Mouse (Mus musculus): ENCODE data around the gene Dnah14.

Gene Dnah14

DNA sequence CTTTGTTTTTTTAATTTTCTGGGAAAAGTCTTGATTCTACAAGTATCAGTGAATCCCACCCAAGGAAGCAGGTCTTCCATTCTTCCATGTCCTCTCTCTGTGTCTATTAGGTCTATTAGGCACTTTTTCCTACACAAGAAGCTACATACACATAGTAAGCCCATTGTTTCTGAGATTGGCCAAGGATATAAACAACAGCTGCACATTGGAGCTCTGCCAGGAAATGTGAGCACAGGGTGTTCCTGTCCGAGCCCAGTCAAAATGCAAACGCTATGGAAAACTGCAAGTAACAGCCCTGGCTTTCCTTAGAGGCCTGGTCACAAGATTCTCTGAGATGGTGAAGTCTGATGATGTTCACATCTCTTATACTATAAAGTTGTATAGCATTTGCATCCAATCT, 217.2 kb downstream of the Dnah14 start:
- no peak for DNase-seq

DNA sequence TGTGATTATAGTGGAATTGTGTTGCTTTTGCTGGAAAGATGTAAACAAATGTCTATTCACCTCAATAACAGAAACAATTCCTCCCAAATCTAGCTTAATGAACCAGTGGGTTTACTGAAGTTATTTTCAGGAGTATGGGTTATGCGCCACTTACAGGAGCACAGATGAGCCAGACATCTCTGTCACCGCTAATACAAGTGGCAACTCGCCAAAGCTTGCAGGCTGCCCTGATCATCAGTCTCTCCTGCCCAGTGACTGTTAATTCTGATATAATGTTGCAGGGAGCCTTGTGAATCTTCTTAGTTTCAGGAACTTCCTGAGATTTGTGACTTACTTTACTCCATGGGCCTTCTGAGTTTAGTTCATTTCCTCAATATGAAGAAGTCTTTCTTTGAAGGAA, 223.6 kb downstream of the Dnah14 start:
- DNase-seq: no peak

DNA sequence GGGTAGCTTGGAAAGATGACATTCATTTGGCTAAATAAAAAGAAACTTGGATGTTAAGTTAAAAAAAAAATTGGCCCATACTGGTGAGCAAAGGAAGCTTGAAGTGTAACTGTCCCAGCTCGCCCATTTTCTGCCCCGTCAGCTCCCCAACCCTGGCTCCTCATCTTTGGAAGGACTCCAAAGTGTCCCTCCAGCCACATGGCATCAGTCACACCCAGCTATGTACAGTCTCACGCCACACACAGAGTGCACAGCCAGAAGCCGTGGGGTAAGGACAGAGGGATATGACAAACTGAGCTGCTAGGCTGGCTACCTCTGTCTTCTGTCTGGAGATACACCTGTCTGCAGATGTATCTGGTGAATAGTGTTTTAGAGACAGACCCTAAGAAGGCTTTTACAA, 224.3 kb downstream of the Dnah14 start:
- DNase-seq: no peak

DNA sequence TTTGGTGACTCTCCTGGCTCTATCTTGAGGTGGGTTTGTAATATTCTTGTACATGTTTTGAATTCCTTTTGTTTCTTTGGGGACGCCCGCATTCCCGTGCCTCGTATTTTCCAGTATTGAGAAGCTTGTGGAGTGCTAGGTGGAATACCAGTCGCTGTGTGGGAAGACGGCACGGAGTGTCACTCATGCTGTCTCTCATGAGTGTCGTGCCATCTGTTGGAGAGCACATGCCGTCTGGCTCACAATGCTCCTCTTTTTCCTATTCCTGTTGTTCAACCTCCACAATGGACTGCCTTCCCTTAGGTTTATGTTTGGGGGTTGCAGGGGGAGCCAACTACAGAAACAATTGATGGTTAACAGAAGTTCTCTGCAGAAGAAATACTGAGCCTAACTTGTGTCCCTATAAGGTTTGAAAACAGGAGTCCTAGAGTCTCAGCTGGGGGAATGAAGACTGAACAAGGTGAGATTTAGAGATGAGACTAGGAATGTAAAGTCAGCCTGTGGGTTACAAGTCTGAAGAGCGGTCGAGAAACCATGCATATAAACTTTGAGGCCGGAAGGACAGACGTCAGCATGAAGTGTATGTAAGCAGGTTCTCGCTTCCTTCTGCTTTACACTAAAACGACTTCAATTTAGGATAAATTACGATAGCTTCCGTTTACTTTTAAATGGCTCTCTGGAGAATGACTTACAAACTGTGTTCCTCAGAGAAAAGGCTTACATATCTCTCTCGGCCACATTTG, 235.3 kb downstream of the Dnah14 start:
- DNase-seq: no peak

DNA sequence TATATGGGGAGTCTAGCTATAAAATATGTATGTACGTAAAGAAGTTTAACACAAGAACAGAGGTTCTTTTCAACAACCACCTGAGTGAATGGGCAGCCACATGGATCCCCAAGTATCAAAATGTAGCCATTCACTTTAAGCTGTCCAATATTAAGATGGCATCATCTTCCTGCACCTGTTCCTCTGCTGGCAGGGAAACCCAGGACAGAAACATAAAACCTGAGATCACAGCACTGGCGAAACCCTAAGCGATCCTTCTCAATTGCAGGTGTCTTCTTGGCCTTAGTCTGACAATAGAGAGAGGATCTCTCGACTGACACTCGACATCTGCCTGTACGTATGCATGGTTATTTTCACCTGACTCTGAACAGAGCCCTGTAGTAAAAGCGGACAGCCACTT, 250.4 kb downstream of the Dnah14 start:
- no peak for DNase-seq

DNA sequence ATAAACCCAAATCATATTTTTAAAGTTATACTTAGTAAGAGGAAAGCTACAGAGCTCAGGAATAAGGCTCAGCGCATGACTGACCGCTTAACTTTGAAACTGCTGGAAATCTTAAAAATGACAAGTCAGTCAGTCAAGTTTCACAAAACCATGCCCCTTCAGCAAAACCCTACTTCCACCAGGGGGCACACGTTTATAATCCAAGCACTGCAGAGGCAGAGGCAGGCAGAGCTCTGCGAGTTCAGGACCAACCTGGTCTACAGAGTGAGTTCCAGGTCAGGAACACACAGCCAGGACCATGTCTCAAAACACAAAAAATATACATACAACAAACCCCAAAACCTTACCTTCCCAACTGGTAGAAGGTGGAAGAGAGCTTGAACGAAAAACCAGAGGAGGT, 252.0 kb downstream of the Dnah14 start:
- peak; percentile 33 to 68 for DNase-seq

DNA sequence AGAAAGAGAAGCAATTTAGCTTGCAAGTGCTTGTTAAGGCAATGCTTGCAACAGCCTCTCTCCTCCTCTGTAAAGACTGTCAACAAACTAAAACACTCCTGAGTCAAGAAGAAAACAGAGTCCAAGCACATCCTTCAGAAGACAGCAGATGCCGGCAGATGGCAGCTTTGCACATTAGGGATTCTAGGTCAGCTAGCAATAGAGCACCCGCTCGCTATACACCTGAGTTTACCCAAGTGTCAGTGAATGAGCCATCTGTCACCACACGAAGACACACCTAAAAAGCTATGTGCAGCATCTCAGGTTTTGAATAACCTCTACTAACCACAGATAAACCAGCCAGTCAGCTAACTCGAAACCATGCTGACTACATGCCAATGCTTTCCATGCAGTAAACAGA, 256.4 kb downstream of the Dnah14 start:
- DNase-seq: no peak

DNA sequence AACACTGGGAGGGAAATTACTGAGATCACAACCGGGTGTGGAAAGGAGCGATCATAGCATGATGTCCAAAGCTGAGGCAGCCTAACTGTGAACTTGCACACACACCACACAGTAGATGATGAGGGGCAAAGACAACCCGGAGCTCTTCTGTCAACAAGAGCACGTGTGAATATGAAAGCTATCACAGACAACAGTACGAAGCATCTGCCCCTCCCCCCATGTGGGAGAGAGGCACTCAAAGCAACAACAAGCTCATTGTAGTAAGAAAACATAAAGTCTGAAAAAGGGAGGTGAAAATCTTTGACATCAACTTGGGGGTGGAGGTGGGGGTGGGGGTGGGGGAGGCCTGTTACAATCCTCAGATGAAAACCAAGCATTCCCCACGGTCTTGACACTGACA, 256.8 kb downstream of the Dnah14 start:
- no peak for DNase-seq

DNA sequence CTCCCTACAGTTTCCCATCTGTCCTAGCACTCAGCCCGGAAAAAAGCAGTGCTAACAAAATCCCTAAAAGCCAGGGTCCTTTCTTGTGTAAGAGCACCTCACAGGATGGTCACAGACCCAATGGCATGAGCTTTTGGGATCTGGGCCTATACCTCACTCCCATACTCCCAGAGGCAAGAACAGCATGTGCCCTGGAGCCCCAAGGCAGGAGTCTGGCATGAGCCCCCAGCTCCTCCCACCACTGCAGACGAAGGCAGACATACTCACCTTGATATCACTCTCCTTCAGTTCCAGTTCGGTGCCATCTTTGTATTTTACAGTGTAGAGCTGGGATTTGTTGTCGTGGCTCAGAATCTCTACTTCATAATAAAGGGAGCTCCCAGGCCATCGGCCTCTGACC, 261.8 kb downstream of the Dnah14 start:
- DNase-seq: no peak

DNA sequence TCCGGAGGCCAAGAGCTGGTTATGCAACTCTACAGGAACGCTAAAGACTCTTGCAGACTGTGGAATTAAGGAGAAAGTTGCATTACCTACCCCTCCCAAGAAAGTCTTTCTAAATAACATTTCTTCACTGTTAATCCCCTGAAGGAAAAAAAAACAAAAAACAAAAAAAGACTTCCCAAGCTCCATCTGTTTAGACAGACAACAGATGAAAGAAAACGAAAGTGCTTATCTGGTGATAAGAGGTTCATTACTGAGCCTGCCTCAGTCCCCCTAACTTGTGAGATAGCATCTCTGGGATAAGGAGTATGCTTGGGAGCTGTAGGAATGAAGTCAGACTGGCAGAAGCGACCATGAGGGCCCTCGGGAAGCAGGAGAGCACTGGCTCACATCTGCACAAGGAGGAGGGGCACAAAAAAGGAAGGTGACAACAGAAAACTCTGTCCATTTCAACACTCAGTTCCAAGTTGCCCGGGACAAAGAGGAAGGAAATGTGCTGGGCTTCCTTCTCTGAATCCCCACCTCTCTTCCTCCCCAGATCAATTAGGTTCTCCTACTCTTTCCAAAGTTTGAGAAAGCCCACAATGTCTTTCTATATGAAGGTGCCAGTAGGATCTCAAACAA, 263.5 kb downstream of the Dnah14 start:
- no peak for DNase-seq

DNA sequence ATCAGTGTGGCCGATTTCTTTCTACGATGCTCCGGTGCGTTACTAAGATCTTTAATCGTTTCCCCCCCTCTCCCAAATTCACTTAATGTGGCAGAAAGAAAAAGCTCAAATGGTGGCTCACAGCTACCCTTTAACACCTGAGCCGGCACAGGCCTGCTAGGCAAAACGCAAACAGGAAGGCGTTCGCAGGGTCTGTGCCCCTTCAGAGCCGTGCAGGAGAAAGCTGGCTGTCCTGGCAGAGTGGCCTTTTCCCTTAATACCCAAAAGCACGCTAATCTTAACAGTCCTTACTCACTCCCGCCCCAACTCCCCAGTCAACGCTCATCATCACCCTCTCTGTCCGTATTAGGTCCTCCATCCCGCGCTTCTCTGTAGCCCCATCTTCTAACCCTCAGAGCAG, 265.0 kb downstream of the Dnah14 start:
- DNase-seq: peak in 1 of 2 experiments; percentile 32

DNA sequence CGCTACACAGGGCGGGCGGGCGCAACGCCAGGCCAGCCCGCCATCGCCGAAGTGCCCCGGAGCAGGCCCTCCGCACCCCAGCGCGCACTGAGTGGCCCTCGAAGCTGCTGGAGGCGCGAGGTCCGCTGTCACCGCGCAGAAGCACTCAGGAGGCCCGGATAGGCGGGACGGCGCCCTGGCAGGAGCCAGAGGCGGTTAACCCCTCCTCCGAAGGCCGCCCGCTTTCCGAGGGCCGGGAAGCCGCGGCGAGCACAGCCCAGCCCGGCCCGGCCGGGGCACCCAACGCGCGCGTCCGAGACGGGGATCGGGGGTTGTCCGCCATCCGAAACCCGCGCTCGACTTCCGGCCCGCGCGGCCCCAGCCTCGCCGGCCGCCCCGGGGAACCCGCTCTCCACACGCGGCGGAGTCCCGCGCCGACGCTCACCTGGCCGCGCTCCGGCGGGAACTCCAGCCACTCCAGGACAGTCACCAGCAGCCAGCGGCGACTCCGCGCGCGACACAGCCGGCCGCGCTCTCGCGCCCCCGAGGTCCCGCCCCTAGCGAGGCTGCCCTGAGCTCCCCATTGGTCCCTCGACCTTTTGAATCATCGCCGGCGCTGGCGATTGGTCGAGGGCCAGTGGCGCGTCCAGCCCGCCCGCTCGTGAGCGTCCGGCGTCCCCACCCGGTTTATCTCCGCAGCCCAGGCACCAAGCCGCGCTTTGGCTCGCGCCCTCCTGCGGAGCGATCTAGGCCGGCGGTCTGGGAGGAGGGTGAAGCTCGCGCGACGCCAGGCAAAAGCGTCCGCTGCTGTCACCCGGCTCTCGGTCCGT, 265.7 kb downstream of the Dnah14 start:
- peak; percentile 90 to 95 for DNase-seq

DNA sequence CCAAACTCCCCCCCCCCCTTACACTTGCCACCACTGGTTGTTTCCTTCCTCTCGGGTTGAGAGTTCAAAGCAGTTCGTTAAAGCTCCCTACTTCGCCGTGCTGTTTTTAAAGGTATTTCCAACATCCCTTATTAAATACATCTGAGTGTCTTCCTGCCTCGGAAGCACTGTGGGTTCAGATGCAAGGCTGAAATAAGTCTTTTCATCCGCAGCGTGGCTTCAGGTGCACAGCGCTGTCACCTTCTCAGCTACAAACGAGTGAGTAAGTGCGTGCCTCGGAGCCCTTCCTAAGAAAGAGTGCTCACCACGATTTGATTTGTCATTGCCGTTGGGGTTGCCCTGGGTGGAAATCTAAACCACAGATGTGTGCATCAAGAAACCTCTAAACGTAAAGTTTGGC, 266.4 kb downstream of the Dnah14 start, which contains the start of gene Lbr:
Gene Lbr, minus strand, starts transcription at position 266 of the 400 bp plus-strand sequence.
- DNase-seq: peak in 1 of 2 experiments; percentile 37

DNA sequence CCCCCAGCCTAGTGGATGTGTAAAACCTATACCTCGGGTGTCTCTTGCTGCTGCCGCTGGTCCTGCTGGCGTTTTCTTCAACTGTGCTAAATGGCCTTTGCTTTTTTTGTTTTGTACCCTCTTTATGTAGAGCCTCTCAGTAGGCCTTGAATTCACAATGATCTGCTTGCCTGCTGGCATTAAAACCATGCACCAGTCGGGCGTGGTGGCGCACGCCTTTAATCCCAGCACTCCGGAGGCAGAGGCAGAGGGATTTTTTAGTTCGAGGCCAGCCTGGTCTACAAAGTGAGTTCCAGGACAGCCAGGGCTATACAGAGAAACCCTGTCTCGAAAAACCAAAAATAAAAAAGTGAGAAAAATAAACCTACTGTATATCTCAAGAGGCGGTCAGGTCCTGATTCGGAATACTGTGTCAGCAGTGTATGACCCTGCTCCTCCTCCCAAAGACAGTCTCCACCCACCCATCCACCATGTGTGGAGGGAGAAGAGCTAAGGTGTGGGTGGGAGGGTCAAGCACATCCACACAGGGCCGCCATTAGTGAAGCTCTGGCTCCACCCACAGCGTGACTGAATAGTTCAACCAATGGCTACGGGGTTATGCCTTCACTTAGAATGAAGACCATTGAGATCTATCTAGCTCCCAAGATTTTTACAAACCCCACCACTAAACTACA, 268.7 kb downstream of the Dnah14 start:
- no peak for DNase-seq

DNA sequence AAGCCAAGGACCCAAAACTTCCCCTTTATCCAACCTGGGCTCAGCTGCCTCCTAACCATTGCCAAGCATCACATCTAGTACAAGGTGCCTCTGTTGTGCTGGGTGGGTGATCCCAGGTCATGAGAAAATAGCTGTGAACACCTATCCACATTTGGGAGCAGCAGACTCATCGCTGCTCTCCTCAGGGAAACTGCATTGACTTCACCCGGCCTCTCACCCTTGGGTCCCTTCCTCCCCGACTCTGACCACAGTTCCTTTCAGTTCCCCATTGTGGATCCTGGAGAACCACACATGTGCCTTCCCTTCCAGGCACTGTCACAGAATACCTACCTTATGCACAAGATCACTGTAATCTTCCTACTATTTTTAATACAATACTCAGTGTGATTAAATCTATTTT, 269.4 kb downstream of the Dnah14 start:
- DNase-seq: no peak

DNA sequence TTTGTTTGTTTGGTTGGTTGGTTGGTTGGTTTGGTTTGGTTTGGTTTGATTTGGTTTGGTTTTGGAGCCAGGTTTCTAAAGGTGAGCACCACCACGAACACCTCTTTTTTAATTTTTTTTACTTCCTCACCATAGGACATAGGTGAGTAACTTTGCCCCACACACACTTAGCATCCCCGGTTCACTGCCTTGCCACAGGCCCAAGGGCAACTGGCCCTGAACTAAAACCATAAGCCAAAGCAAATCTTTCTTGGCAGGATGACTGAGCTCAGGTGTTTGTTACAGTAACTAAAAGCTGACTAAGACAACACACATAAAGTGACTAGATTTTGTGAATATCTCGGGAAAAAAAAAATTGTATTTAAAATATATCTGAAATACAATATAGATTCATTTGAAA, 271.0 kb downstream of the Dnah14 start:
- no peak for DNase-seq

DNA sequence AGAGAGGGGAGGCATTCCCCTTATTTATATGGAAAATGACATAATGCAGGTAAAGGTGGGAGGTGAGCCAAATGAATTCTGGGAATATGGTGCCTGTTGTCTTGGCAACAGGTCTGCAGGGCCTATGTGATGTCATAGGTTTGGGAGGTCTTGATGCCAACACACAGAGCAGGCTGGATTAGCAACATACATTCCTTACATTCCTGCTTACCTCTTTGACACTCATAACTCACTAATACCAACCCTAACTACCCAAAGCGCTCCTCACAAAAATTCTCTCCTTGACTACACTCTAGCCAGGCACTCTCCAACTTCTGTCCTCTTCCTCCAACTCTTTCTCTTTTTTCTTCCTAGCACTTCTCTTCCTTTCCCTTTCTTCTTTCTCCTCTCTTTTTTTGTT, 271.9 kb downstream of the Dnah14 start:
- DNase-seq: no peak

DNA sequence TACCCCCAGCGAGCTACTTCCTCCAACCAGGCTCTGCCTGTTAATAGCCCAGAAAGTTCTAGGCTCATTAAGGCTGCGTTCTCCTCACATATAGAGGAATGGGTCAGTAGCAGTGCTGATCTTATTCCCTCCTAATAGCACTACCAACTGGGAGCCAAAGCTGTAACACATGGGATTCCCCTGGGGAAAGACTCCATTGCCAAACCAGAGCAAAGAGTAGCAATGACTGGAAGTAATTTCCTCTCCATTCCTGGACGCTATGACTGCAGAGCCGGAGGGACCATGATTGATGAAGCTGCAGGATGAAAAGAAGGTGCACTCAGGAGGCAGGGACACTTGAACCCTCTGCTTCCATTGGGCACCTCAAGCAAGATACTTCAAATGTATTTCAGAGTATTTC, 274.1 kb downstream of the Dnah14 start:
- no peak for DNase-seq

DNA sequence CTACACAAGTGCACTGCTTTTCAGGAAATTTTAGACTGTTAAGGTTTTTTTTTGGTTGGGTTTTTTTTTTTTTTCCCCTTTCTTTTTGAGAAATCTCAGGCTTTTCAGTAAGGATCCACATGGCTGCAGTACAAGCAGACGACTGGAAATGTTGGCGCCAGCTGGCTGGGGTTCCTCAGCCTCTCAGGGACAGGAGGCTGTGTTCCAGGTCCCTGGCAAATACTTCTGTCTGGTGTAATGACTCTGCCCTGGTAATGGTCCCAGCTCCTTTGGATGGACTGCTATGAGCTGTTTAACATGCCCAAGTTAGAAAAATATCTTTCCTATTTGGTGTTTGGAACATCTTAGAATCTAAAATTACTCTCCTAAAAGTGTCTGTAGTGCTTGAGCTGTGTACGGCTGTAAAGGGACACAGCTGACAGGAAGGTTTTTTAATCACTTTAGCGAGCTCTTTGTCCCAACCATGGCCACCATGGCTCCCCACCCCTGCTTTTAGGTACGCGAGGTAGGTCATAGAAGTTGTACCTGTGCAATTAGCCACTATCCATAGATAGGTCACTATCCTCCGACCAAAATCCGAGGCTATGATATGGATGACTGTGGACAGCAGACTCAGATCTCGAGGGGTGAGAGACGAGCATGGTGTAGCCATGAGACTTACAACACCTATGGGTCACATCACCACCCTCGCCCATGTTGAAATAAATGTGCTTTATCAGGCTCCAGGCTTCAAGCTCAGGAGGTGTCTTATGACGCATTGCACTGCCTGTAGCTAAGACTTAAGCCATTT, 275.4 kb downstream of the Dnah14 start:
- no peak for DNase-seq

DNA sequence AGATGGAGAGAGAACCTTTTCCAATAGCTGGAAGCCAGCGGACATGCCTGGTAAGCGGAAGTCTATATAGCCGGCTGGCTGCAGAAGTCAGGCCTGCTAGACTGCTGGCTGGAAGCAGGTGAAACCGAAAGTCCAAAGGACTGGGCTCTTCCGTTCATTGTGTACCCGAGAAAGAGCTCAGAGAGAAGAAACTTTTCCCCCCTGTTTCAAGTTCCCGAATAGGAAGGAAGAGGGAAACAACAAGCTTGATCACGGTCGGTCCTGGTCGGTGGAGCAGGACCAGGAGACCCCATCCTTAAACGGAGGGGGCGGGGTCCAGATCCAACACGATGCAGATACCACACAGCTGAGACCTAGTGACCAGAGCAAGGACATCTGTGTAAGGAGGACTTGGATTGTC, 276.1 kb downstream of the Dnah14 start:
- peak in 1 of 2 experiments; percentile 47 for DNase-seq

DNA sequence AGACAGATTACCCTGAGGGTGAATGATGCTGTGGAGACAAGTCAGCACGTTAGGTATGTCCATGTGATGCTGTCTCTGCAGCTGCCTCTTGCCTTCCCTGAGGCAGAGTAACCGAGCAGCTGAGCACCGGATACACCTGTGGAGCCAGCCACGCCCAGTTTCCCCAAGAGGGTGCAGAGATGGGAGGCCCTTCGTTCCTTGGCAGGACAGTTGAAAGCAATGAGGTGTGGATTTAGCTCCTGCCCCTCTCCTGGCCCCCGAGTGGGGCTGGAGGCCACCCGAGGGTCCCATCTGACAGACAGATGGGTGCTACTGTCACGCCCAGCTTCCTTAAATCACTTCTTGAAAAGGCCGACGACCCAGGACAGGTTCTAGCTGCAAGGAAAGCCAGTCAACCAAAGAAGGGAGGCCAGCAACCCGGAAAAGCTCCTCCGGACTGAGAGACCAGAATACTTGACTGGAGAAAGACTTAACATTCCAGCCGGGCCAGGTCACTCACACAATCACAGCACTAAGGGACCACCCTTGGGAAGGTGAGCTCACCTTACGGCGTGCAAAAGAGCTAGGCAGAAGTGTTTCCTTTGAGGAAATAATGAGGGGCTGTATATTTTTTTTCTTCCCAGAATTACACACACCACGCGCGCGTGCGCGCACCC, 276.9 kb downstream of the Dnah14 start:
- DNase-seq: peak; percentile 81

DNA sequence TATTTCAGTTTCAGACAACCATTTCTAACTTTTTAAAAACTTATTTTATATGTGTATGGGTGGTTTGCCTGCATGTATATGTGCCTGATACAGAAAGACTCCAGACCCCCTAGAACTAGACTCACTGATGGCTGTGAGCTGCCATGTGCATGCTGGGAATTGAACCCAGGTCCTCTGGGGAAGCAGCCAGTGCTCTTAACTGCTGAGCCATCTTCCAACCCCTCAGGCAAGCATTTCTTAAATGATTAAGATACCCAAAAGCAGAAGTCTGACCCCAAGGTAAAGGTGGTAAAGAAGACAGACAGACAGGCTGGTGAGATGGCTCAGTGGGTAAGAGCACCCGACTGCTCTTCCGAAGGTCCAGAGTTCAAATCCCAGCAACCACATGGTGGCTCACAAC, 278.5 kb downstream of the Dnah14 start:
- DNase-seq: no peak

All from spleen, adult 18-20 months (tissue).